Mouse (Mus musculus): ENCODE measurements around the gene Acad11. TPM values are rescaled to one million over a fixed set of nuclear protein-coding genes. Genes with fewer than 3 reads are reported as not detected.

Gene Acad11
- polyA plus RNA-seq (2012; rRNA removed), result 31.5 and 35.6 TPM in 2 replicates

- DNase-seq (ENCODE audit: low spot score), result peak; percentile 71
Observed at GRCm38 (mm10) chr9:104063244-104063961, at the start of gene Acad11. Gene Acad11 (plus strand): TSS chr9:104063377.

GRCm38 (mm10) chr9:104014526-104014925 is 48.7 kb upstream of the Acad11 start:
- no peak for DNase-seq (ENCODE audit: low spot score)

GRCm38 (mm10) chr9:104021026-104021425 is 42.2 kb upstream of the Acad11 start:
- DNase-seq (ENCODE audit: low spot score), result no peak

- no peak for DNase-seq (ENCODE audit: low spot score)
Observed at GRCm38 (mm10) chr9:104027186-104027585, 36.0 kb upstream of the Acad11 start.

GRCm38 (mm10) chr9:104029861-104030260 is 33.3 kb upstream of the Acad11 start:
- no peak for DNase-seq (ENCODE audit: low spot score)

- DNase-seq (ENCODE audit: low spot score), result no peak
Observed at GRCm38 (mm10) chr9:104034231-104034630, 28.9 kb upstream of the Acad11 start.

GRCm38 (mm10) chr9:104034718-104035117 is 28.5 kb upstream of the Acad11 start:
- DNase-seq (ENCODE audit: low spot score), result no peak

- DNase-seq (ENCODE audit: low spot score), result peak; percentile 63
Observed at GRCm38 (mm10) chr9:104035261-104036015, 27.7 kb upstream of the Acad11 start.

- DNase-seq (ENCODE audit: low spot score), result no peak
Observed at GRCm38 (mm10) chr9:104038266-104038665, 24.9 kb upstream of the Acad11 start.

GRCm38 (mm10) chr9:104039031-104039695 is 24.0 kb upstream of the Acad11 start:
- no peak for DNase-seq (ENCODE audit: low spot score)

- no peak for DNase-seq (ENCODE audit: low spot score)
Observed at GRCm38 (mm10) chr9:104039742-104040141, 23.4 kb upstream of the Acad11 start.

- DNase-seq (ENCODE audit: low spot score), result no peak
Observed at GRCm38 (mm10) chr9:104040362-104040761, 22.8 kb upstream of the Acad11 start, which contains the start of gene Gm28305. Gene Gm28305 (plus strand): TSS chr9:104040662.

- DNase-seq (ENCODE audit: low spot score), result no peak
Observed at GRCm38 (mm10) chr9:104043676-104044075, 19.5 kb upstream of the Acad11 start.

- DNase-seq (ENCODE audit: low spot score), result no peak
Observed at GRCm38 (mm10) chr9:104051028-104051427, 12.1 kb upstream of the Acad11 start.

- DNase-seq (ENCODE audit: low spot score), result peak; percentile 63
Observed at GRCm38 (mm10) chr9:104062430-104063243, 540 bp upstream of the Acad11 start, which contains the start of gene Uba5. Gene Uba5 (minus strand): TSS chr9:104063134.

- DNase-seq (ENCODE audit: low spot score), result no peak
Observed at GRCm38 (mm10) chr9:104064571-104064970, 1.4 kb downstream of the Acad11 start.

- DNase-seq (ENCODE audit: low spot score), result no peak
Observed at GRCm38 (mm10) chr9:104070241-104070640, 7.1 kb downstream of the Acad11 start.

GRCm38 (mm10) chr9:104070863-104071604 is 7.9 kb downstream of the Acad11 start:
- no peak for DNase-seq (ENCODE audit: low spot score)

GRCm38 (mm10) chr9:104075808-104076207 is 12.6 kb downstream of the Acad11 start:
- DNase-seq (ENCODE audit: low spot score), result no peak

- DNase-seq (ENCODE audit: low spot score), result no peak
Observed at GRCm38 (mm10) chr9:104078780-104079179, 15.6 kb downstream of the Acad11 start.

GRCm38 (mm10) chr9:104079379-104079778 is 16.2 kb downstream of the Acad11 start:
- DNase-seq (ENCODE audit: low spot score), result no peak
